Mouse (Mus musculus) MEL (cell line): ENCODE data around the gene Gm8947. TPM values are rescaled to one million over a fixed set of nuclear protein-coding genes. Genes with fewer than 3 reads are reported as not detected.
"Not testable (repeated sequence)": the region's sequence is repeated elsewhere in the genome, so short reads cannot be mapped to it uniquely, and the experiment has no call there.

ENCODE experiments used
- DNase-seq: peaks from one replicate; pipeline ENCODE4 v3.0.0; 2011; ENCODE audit warnings: low read depth, low spot score
- H3K27ac ChIP-seq: 2 replicates; pipeline ENCODE4 v1.5.1; 2012; ENCODE audit warnings: low read depth, mild to moderate bottlenecking, control low read depth, low read length, moderate library complexity; ENCODE audit not compliant: control insufficient read depth
- H3K27me3 ChIP-seq, 2 experiments: fragments of 150-350 bp in 1 of 2; sonication (generic) in 1 of 2; 2 replicates each; pipeline ENCODE4 v1.6.1; 2012; ENCODE audit warnings: low read length in 2 of 2, mild to moderate bottlenecking in 2 of 2, improper control_type of control experiment in 1 of 2, moderate library complexity in 1 of 2; ENCODE audit not compliant: insufficient read depth in 2 of 2, control insufficient read depth in 1 of 2
- H3K36me3 ChIP-seq, 2 experiments: 2 replicates each; pipeline ENCODE4 v1.6.1; 2012 to 2014; ENCODE audit warnings: low read length in 2 of 2, improper control_type of control experiment in 1 of 2, inconsistent platforms in 1 of 2, mild to moderate bottlenecking in 1 of 2; ENCODE audit not compliant: insufficient read depth in 2 of 2, control insufficient read depth in 1 of 2
- H3K4me1 ChIP-seq, 2 experiments: fragments of 150-350 bp in 1 of 2; sonication (generic) in 1 of 2; 2 replicates each; pipeline ENCODE4 v1.6.1; 2012; ENCODE audit warnings: low read length in 2 of 2, improper control_type of control experiment in 1 of 2, mild to moderate bottlenecking in 1 of 2; ENCODE audit not compliant: insufficient read depth in 2 of 2, control insufficient read depth in 1 of 2
- H3K4me3 ChIP-seq, 2 experiments: fragments of 150-350 bp in 1 of 2; sonication (generic) in 1 of 2; 2 replicates each; pipeline ENCODE4 v1.5.1; 2012; ENCODE audit warnings: low read depth in 2 of 2, low read length in 2 of 2, mild to moderate bottlenecking in 2 of 2, moderate library complexity in 2 of 2, control low read depth in 1 of 2, improper control_type of control experiment in 1 of 2; ENCODE audit not compliant: control insufficient read depth in 1 of 2, insufficient read depth in 1 of 2
- H3K79me2 ChIP-seq: 2 replicates; pipeline ENCODE4 v1.6.1; 2012; ENCODE audit warnings: mild to moderate bottlenecking, low read length, moderate library complexity; ENCODE audit not compliant: control insufficient read depth, poor library complexity, insufficient read depth
- H3K9ac ChIP-seq: 2 replicates; pipeline ENCODE4 v1.6.1; 2012; ENCODE audit warnings: low read depth, mild to moderate bottlenecking, control low read depth, low read length, moderate library complexity; ENCODE audit not compliant: control insufficient read depth, poor library complexity, severe bottlenecking
- H3K9me3 ChIP-seq: fragments of 150-350 bp; sonication (generic); replicated peaks from 2 replicates; pipeline ENCODE4 v1.6.1; 2012; ENCODE audit warnings: mild to moderate bottlenecking, low read length, improper control_type of control experiment, moderate library complexity; ENCODE audit not compliant: insufficient read depth
- TBP ChIP-seq: IDR thresholded peaks from 2 replicates; pipeline ENCODE4 v1.8.0; 2011; ENCODE audit warnings: low read depth, low read length, improper control_type of control experiment
- polyA plus RNA-seq, 2 experiments: library from polyadenylated mRNA; stranded (reverse) in 1 of 2; unstranded in 1 of 2; fragments of >175 nt in 1 of 2; fragments of >200 nt in 1 of 2; gene quantifications; 2 replicates each; pipeline versions ENCODE4 v1.2.1 to v1.2.4; 2012; ENCODE audit warnings: low replicate concordance in 2 of 2, low read depth in 1 of 2; ENCODE audit not compliant: insufficient read length in 2 of 2, insufficient read depth in 1 of 2, missing spikeins in 1 of 2
- total RNA-seq: library from RNA; depleted of rRNA; stranded (reverse); fragments of 300-350 nt; gene quantifications from 2 replicates; pipeline ENCODE4 v1.2.3, GENCODE M21; 2012

The Gm8947 gene
- total and polyA plus RNA-seq, 3 experiments: 0.08 TPM; not detected in 2

DNA sequence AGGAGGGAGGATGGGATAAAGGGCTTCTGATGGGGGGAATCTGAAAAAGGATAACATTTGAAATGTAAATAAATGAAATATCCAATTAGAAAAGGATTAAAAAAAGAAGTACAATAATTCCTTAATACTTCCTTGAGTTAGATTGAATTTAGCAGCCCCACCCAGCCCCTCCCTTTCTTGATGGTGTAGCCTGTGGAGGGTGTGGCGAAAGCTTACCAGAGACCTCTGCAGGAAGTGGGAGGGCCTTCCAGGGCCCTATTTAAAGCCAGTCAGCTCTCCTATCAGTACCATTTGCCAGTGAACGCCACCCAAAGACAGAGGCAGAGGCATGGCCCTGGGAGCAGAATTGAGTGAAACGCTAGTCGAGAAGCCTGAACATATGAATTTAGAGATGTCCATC lies 5.9 kb downstream of the Gm8947 start, which contains the start of gene Gm47995:
Gm47995 (plus strand) TSS at position 329 of the 400 bp plus-strand sequence.
- not testable (repeated sequence) for H3K36me3 ChIP-seq, H3K4me1 ChIP-seq, H3K27ac ChIP-seq, H3K4me3 ChIP-seq, H3K9ac ChIP-seq, H3K27me3 ChIP-seq, H3K9me3 ChIP-seq, H3K79me2 ChIP-seq
- peak; percentile 81 for DNase-seq
- TF ChIP-seq TBP: peak; percentile 64; the same call in 1 of the 2 replicates

DNA sequence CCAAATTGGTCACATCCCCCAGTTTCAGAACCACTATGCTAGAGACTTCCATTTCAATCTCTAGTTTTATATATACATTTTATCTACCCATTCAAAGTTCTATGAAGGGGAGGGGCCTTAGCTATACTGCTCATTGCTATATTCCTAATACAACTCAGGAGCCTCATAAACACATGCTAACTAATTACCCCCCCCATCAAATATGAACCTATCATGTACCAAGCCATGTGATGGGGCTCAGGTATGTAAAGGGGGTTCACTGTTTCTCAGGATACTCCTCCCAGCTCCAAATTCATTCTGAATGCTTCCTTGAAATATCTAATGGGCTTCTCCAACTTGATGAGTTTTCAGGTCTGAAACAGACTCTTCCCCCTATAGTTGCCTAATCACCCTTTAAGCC lies 8.4 kb downstream of the Gm8947 start:
- DNase-seq: not testable (repeated sequence)

DNA sequence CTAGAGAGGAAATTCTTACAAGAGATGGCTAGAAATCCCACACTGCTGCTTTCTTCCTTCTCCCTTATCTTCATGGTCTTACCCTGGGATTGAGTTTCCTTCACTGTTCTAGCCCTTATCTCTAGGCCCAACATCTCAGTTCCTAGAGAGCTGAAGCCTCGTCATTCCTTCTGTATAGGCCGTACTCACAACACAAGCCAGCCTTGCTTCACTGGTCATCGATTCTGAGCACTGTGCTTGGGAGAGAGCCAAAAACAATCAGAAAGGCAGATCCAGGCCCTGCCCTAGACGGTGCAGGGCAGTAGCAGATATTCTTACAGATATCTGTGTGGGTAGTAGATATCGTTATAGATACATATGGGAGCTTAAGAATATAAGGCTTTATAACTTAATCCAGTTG lies 10.6 kb downstream of the Gm8947 start:
- not testable (repeated sequence) for H3K9ac ChIP-seq, H3K27me3 ChIP-seq, H3K4me3 ChIP-seq, DNase-seq, H3K36me3 ChIP-seq, H3K9me3 ChIP-seq, H3K79me2 ChIP-seq, H3K27ac ChIP-seq, H3K4me1 ChIP-seq

More for the DNA sequence above, 8.4 kb downstream of the Gm8947 start:
- not testable (repeated sequence) for H3K9ac ChIP-seq, H3K4me3 ChIP-seq, H3K4me1 ChIP-seq, H3K27me3 ChIP-seq, H3K36me3 ChIP-seq, H3K27ac ChIP-seq, H3K79me2 ChIP-seq, H3K9me3 ChIP-seq

DNA sequence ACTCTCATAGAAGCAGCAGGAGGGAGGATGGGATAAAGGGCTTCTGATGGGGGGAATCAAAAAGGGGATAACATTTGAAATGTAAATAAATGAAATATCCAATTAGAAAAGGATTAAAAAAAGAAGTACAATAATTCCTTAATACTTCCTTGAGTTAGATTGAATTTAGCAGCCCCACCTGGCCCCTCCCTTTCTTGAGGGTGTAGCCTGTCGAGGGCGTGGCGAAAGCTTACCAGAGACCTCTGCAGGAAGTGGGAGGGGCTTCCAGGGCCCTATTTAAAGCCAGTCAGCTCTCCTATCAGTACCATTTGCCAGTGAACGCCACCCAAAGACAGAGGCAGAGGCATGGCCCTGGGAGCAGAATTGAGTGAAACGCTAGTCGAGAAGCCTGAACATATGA lies 11.6 kb downstream of the Gm8947 start, which contains the start of gene 3110040M04Rik:
3110040M04Rik (plus strand) TSS at position 304 of the 400 bp plus-strand sequence.
- not testable (repeated sequence) for H3K4me3 ChIP-seq, H3K36me3 ChIP-seq, H3K27ac ChIP-seq, H3K9ac ChIP-seq, H3K4me1 ChIP-seq, H3K27me3 ChIP-seq, H3K9me3 ChIP-seq, H3K79me2 ChIP-seq, DNase-seq

DNA sequence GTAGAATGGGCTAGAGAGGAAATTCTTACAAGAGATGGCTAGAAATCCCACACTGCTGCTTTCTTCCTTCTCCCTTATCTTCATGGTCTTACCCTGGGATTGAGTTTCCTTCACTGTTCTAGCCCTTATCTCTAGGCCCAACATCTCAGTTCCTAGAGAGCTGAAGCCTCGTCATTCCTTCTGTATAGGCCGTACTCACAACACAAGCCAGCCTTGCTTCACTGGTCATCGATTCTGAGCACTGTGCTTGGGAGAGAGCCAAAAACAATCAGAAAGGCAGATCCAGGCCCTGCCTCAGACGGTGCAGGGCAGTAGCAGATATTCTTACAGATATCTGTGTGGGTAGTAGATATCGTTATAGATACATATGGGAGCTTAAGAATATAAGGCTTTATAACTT lies 16.3 kb downstream of the Gm8947 start:
- not testable (repeated sequence) for H3K36me3 ChIP-seq, H3K4me1 ChIP-seq

More for the DNA sequence above, 16.3 kb downstream of the Gm8947 start:
- not testable (repeated sequence) for H3K27me3 ChIP-seq, H3K27ac ChIP-seq, H3K79me2 ChIP-seq, H3K9me3 ChIP-seq, H3K9ac ChIP-seq, H3K4me3 ChIP-seq, DNase-seq
